Mouse (Mus musculus): ENCODE measurements around the gene Ago4.

Ago4 gene

GRCm38 (mm10) chr4:126526828-126527227, 6.4 kb downstream of the Ago4 start:
- DNase-seq (ENCODE audit: extremely low read depth, insufficient read length, low spot score): no peak

GRCm38 (mm10) chr4:126526164-126526563, 7.1 kb downstream of the Ago4 start:
- no peak for DNase-seq (ENCODE audit: extremely low read depth, insufficient read length, low spot score)

GRCm38 (mm10) chr4:126512308-126513066, 20.8 kb downstream of the Ago4 start:
- no peak for DNase-seq (ENCODE audit: extremely low read depth, insufficient read length, low spot score)

- DNase-seq (ENCODE audit: extremely low read depth, insufficient read length, low spot score): no peak
Measured at GRCm38 (mm10) chr4:126511013-126511412, 22.3 kb downstream of the Ago4 start.

GRCm38 (mm10) chr4:126509072-126509471, 24.2 kb downstream of the Ago4 start:
- DNase-seq (ENCODE audit: extremely low read depth, insufficient read length, low spot score): no peak

- DNase-seq (ENCODE audit: extremely low read depth, insufficient read length, low spot score): no peak
Measured at GRCm38 (mm10) chr4:126508110-126508899, 25.0 kb downstream of the Ago4 start.

- DNase-seq (ENCODE audit: extremely low read depth, insufficient read length, low spot score): no peak
Measured at GRCm38 (mm10) chr4:126502977-126503309, 30.3 kb downstream of the Ago4 start.

GRCm38 (mm10) chr4:126502141-126502976, 30.9 kb downstream of the Ago4 start:
- no peak for DNase-seq (ENCODE audit: extremely low read depth, insufficient read length, low spot score)

GRCm38 (mm10) chr4:126498601-126499000, 34.7 kb downstream of the Ago4 start:
- no peak for DNase-seq (ENCODE audit: extremely low read depth, insufficient read length, low spot score)

GRCm38 (mm10) chr4:126496963-126497362, 36.3 kb downstream of the Ago4 start:
- no peak for DNase-seq (ENCODE audit: extremely low read depth, insufficient read length, low spot score)

GRCm38 (mm10) chr4:126495942-126496790, 37.1 kb downstream of the Ago4 start:
- no peak for DNase-seq (ENCODE audit: extremely low read depth, insufficient read length, low spot score)

GRCm38 (mm10) chr4:126495453-126495852, 37.8 kb downstream of the Ago4 start:
- DNase-seq (ENCODE audit: extremely low read depth, insufficient read length, low spot score): no peak

- DNase-seq (ENCODE audit: extremely low read depth, insufficient read length, low spot score): no peak
Measured at GRCm38 (mm10) chr4:126493416-126493815, 39.9 kb downstream of the Ago4 start.

- DNase-seq (ENCODE audit: extremely low read depth, insufficient read length, low spot score): no peak
Measured at GRCm38 (mm10) chr4:126491977-126492376, 41.3 kb downstream of the Ago4 start.

- DNase-seq (ENCODE audit: extremely low read depth, insufficient read length, low spot score): no peak
Measured at GRCm38 (mm10) chr4:126490726-126491125, 42.5 kb downstream of the Ago4 start.

GRCm38 (mm10) chr4:126489811-126490210, 43.5 kb downstream of the Ago4 start:
- DNase-seq (ENCODE audit: extremely low read depth, insufficient read length, low spot score): no peak

GRCm38 (mm10) chr4:126486217-126486616, 47.1 kb downstream of the Ago4 start:
- no peak for DNase-seq (ENCODE audit: extremely low read depth, insufficient read length, low spot score)

GRCm38 (mm10) chr4:126485065-126485464, 48.2 kb downstream of the Ago4 start:
- DNase-seq (ENCODE audit: extremely low read depth, insufficient read length, low spot score): no peak

- DNase-seq (ENCODE audit: extremely low read depth, insufficient read length, low spot score): no peak
Measured at GRCm38 (mm10) chr4:126483874-126484273, 49.4 kb downstream of the Ago4 start.

- DNase-seq (ENCODE audit: extremely low read depth, insufficient read length, low spot score): no peak
Measured at GRCm38 (mm10) chr4:126482951-126483350, 50.3 kb downstream of the Ago4 start.

Data from 3134 (cell line).